Mouse (Mus musculus) gastrocnemius, postnatal 4 days (tissue): ENCODE measurements around the gene Tmem273. TPM values are rescaled to one million over a fixed set of nuclear protein-coding genes. Genes with fewer than 3 reads are reported as not detected.

Experiments used
- DNase-seq, 2 experiments: peaks; one replicate each; pipeline ENCODE4 v3.0.0; 2021 to 2022; ENCODE audit warnings: low spot score in 2 of 2, mixed read lengths in 2 of 2
- long read RNA-seq, 2 experiments: library from polyadenylated mRNA; stranded (forward); transcript quantifications; one replicate each; pipeline ENCODE4 v2.0.0; 2021
- total RNA-seq, 2 experiments: library from RNA; stranded (reverse); gene quantifications; 2 replicates each; pipeline ENCODE4 v1.2.3; 2021

Gene Tmem273
- 1 to 10 TPM in 1 of 2 experiments, under 1 TPM in 1; 0.70 to 1.1 TPM for total RNA-seq
- long read RNA-seq, experiment 1 = 0 reads
- long read RNA-seq, experiment 2 = 0 reads

- DNase-seq = no peak
These were observed at the start of gene Tmem273 for GRCm38 (mm10) chr14:32785556-32786130. Gene Tmem273, plus strand, starts transcription at chr14:32785963.

GRCm38 (mm10) chr14:32736561-32736960, 49.2 kb upstream of the Tmem273 start:
- no peak for DNase-seq

- peak in 1 of 2 experiments; percentile 26 for DNase-seq
These were observed 47.2 kb upstream of the Tmem273 start for GRCm38 (mm10) chr14:32738586-32738985.

GRCm38 (mm10) chr14:32748519-32748918, 37.2 kb upstream of the Tmem273 start:
- no peak for DNase-seq

GRCm38 (mm10) chr14:32750727-32751126, 35.0 kb upstream of the Tmem273 start:
- no peak for DNase-seq

- DNase-seq = no peak
These were observed 31.5 kb upstream of the Tmem273 start for GRCm38 (mm10) chr14:32754286-32754685.

- DNase-seq = no peak
These were observed 23.6 kb upstream of the Tmem273 start for GRCm38 (mm10) chr14:32762177-32762576.

GRCm38 (mm10) chr14:32770563-32770962, 15.2 kb upstream of the Tmem273 start:
- no peak for DNase-seq

- no peak for DNase-seq
These were observed 13.7 kb upstream of the Tmem273 start for GRCm38 (mm10) chr14:32772085-32772484.

- DNase-seq = no peak
These were observed 13.0 kb upstream of the Tmem273 start for GRCm38 (mm10) chr14:32772791-32773190.

- no peak for DNase-seq
These were observed 12.3 kb upstream of the Tmem273 start for GRCm38 (mm10) chr14:32773456-32773855.

- DNase-seq = no peak
These were observed 9.7 kb upstream of the Tmem273 start for GRCm38 (mm10) chr14:32776077-32776476.

- DNase-seq = no peak
These were observed 7.4 kb upstream of the Tmem273 start for GRCm38 (mm10) chr14:32778362-32778761.

GRCm38 (mm10) chr14:32782866-32783265, 2.9 kb upstream of the Tmem273 start:
- DNase-seq = no peak

GRCm38 (mm10) chr14:32784130-32784747, 1.5 kb upstream of the Tmem273 start:
- no peak for DNase-seq

- no peak for DNase-seq
These were observed 1.0 kb upstream of the Tmem273 start for GRCm38 (mm10) chr14:32784748-32785134.

- DNase-seq = no peak
These were observed 1.9 kb downstream of the Tmem273 start for GRCm38 (mm10) chr14:32787691-32788090.

GRCm38 (mm10) chr14:32796375-32796774, 10.6 kb downstream of the Tmem273 start:
- no peak for DNase-seq

- DNase-seq = no peak
These were observed 12.0 kb downstream of the Tmem273 start for GRCm38 (mm10) chr14:32797803-32798202.

- DNase-seq = no peak
These were observed 12.6 kb downstream of the Tmem273 start for GRCm38 (mm10) chr14:32798355-32798754.

GRCm38 (mm10) chr14:32800048-32800447, 14.3 kb downstream of the Tmem273 start:
- no peak for DNase-seq

GRCm38 (mm10) chr14:32801016-32801661, 15.4 kb downstream of the Tmem273 start:
- DNase-seq = peak; percentile 40 to 64

- no peak for DNase-seq
These were observed 15.9 kb downstream of the Tmem273 start for GRCm38 (mm10) chr14:32801662-32802024.
